Mouse (Mus musculus) embryonic facial prominence, embryonic 12.5 days (tissue): ENCODE measurements around the gene Ampd3. TPM values are rescaled to one million over a fixed set of nuclear protein-coding genes. Genes with fewer than 3 reads are reported as not detected.
A peak's percentile ranks its signal among the peaks of the same experiment; 100 is the strongest.

Experiments
- ATAC-seq: fragments of 200-750 bp; cut with Nextera tagmentation; 2 replicates; pipeline ENCODE4 v1.8.0; 2017; ENCODE audit not compliant: insufficient number of reproducible peaks, insufficient read depth, low FRiP score, low TSS enrichment
- H3K27ac ChIP-seq: fragments of 300-500 bp; sonication (generic); 2 replicates; pipeline ENCODE4 v1.5.1; 2016; ENCODE audit warnings: mild to moderate bottlenecking
- H3K27me3 ChIP-seq: fragments of 300-500 bp; sonication (generic); 2 replicates; pipeline ENCODE4 v1.6.1; 2016; ENCODE audit warnings: mild to moderate bottlenecking, moderate library complexity
- H3K36me3 ChIP-seq: fragments of 300-500 bp; sonication (generic); 2 replicates; pipeline ENCODE4 v1.6.1; 2016; ENCODE audit warnings: mild to moderate bottlenecking
- H3K4me1 ChIP-seq: fragments of 300-500 bp; sonication (generic); 2 replicates; pipeline ENCODE4 v1.6.1; 2016
- H3K4me2 ChIP-seq: fragments of 300-500 bp; sonication (generic); replicated peaks from 2 replicates; pipeline ENCODE4 v1.6.1; 2016; ENCODE audit warnings: mild to moderate bottlenecking, moderate library complexity
- H3K4me3 ChIP-seq: fragments of 300-500 bp; sonication (generic); 2 replicates; pipeline ENCODE4 v1.5.1; 2016; ENCODE audit warnings: mild to moderate bottlenecking
- H3K9ac ChIP-seq: fragments of 300-500 bp; sonication (generic); 2 replicates; pipeline ENCODE4 v1.6.1; 2016; ENCODE audit warnings: mild to moderate bottlenecking, moderate library complexity
- H3K9me3 ChIP-seq: fragments of 300-500 bp; sonication (generic); 2 replicates; pipeline ENCODE4 v1.6.1; 2016; ENCODE audit warnings: mild to moderate bottlenecking, moderate library complexity
- WGBS: fragments of 180-500 bp; shearing (Covaris S2); methylation state at CpG from one replicate; pipeline ENCODE4 v1.1.7; 2016; 5-methylcytosine and 5-hydroxymethylcytosine counted together
- polyA plus RNA-seq: library from polyadenylated mRNA; unstranded; fragments of >200 nt; fragmentation: Nextera tagmentation; extraction: Ambion mirVana; gene quantifications from 2 replicates; pipeline ENCODE4 v1.2.1, GENCODE M21; 2016

The Ampd3 gene
- polyA plus RNA-seq, result 1.9 and 3.2 TPM in 2 replicates

- no peak for ATAC-seq
- H3K36me3 ChIP-seq, result no peaks in the 10 kb centered on the region
- peak within 1 kb of the TSS; percentile 98 for H3K4me2 ChIP-seq
- WGBS, result 17% methylated on average over 11 of the region's 16 CpGs
- H3K4me3 ChIP-seq, result peak within 1 kb of the TSS; percentile 54
- H3K4me1 ChIP-seq, result no peaks in the 10 kb centered on the region; the same call in 1 of the 2 replicates
- no peak within 1 kb of the TSS for H3K27ac ChIP-seq
- peaks cover 23% of the 10 kb centered on the region for H3K27me3 ChIP-seq
- H3K9ac ChIP-seq, result peak within 1 kb of the TSS; percentile 63
- no peaks in the 10 kb centered on the region for H3K9me3 ChIP-seq
Measured at GRCm38 (mm10) chr7:110768001-110768400, at the start of gene Ampd3. TSS of gene Ampd3 (plus strand) at chr7:110768206.

- Histone ChIP-seq H3K9ac (no peak overlapping the region), H3K9me3 (no peaks in the 10 kb centered on the region), H3K4me1 (no peaks in the 10 kb centered on the region), H3K4me2 (no peak overlapping the region), H3K27ac (no peak overlapping the region), H3K36me3 (no peaks in the 10 kb centered on the region), H3K4me3 (no peak overlapping the region), H3K27me3 (no peaks in the 10 kb centered on the region)
- 73% methylated on average over 6 of the region's 6 CpGs for WGBS
- no peak for ATAC-seq
Measured at GRCm38 (mm10) chr7:110718505-110718904, 49.5 kb upstream of the Ampd3 start.

GRCm38 (mm10) chr7:110719857-110720256, 48.1 kb upstream of the Ampd3 start:
- H3K9ac ChIP-seq, result no peak overlapping the region
- no peak overlapping the region for H3K4me3 ChIP-seq
- H3K27ac ChIP-seq, result no peak overlapping the region
- 79% methylated on average over 4 of the region's 4 CpGs for WGBS
- no peaks in the 10 kb centered on the region for H3K4me1 ChIP-seq
- no peaks in the 10 kb centered on the region for H3K36me3 ChIP-seq
- H3K27me3 ChIP-seq, result no peaks in the 10 kb centered on the region
- ATAC-seq, result no peak
- no peak overlapping the region for H3K4me2 ChIP-seq
- H3K9me3 ChIP-seq, result no peaks in the 10 kb centered on the region

GRCm38 (mm10) chr7:110722183-110722582, 45.8 kb upstream of the Ampd3 start:
- no peak overlapping the region for H3K4me2 ChIP-seq
- no peak overlapping the region for H3K9ac ChIP-seq
- H3K27ac ChIP-seq, result no peak overlapping the region
- WGBS, result 95% methylated on average over 4 of the region's 4 CpGs
- no peaks in the 10 kb centered on the region for H3K9me3 ChIP-seq
- no peaks in the 10 kb centered on the region for H3K27me3 ChIP-seq
- H3K4me3 ChIP-seq, result no peak overlapping the region
- H3K4me1 ChIP-seq, result no peaks in the 10 kb centered on the region
- H3K36me3 ChIP-seq, result no peaks in the 10 kb centered on the region
- no peak for ATAC-seq

- H3K9ac ChIP-seq, result no peak overlapping the region
- no peak overlapping the region for H3K4me2 ChIP-seq
- no peak overlapping the region for H3K4me3 ChIP-seq
- WGBS, result 33% methylated on average over 2 of the region's 2 CpGs
- no peaks in the 10 kb centered on the region for H3K9me3 ChIP-seq
- peaks cover 8% of the 10 kb centered on the region for H3K4me1 ChIP-seq
- H3K36me3 ChIP-seq, result no peaks in the 10 kb centered on the region
- ATAC-seq, result no peak; the same call in 1 of the 2 replicates
- H3K27ac ChIP-seq, result no peak overlapping the region
- no peaks in the 10 kb centered on the region for H3K27me3 ChIP-seq
Measured at GRCm38 (mm10) chr7:110727049-110727448, 41.0 kb upstream of the Ampd3 start.

- Histone ChIP-seq H3K9me3 (no peaks in the 10 kb centered on the region), H3K4me2 (no peak overlapping the region), H3K4me1 (peaks cover 8% of the 10 kb centered on the region), H3K9ac (no peak overlapping the region), H3K27me3 (no peaks in the 10 kb centered on the region), H3K36me3 (no peaks in the 10 kb centered on the region), H3K27ac (no peak overlapping the region), H3K4me3 (no peak overlapping the region)
- ATAC-seq, result no peak
- 48% methylated on average over 3 of the region's 3 CpGs for WGBS
Measured at GRCm38 (mm10) chr7:110728876-110729275, 39.1 kb upstream of the Ampd3 start.

GRCm38 (mm10) chr7:110729295-110729694, 38.7 kb upstream of the Ampd3 start:
- H3K4me2 ChIP-seq, result no peak overlapping the region
- WGBS, result 74% methylated on average over 6 of the region's 6 CpGs
- ATAC-seq, result no peak
- no peak overlapping the region for H3K9ac ChIP-seq
- no peaks in the 10 kb centered on the region for H3K9me3 ChIP-seq
- peaks cover 8% of the 10 kb centered on the region for H3K4me1 ChIP-seq
- H3K27ac ChIP-seq, result no peak overlapping the region
- no peaks in the 10 kb centered on the region for H3K36me3 ChIP-seq
- no peaks in the 10 kb centered on the region for H3K27me3 ChIP-seq
- H3K4me3 ChIP-seq, result no peak overlapping the region

- Histone ChIP-seq H3K27me3 (no peaks in the 10 kb centered on the region), H3K9ac (no peak overlapping the region), H3K9me3 (no peaks in the 10 kb centered on the region), H3K4me2 (no peak overlapping the region), H3K27ac (0 out of 2 replicates have a peak overlapping the region, but pooled peaks have one; percentile 23), H3K4me3 (no peak overlapping the region), H3K4me1 (peaks cover 8% of the 10 kb centered on the region), H3K36me3 (no peaks in the 10 kb centered on the region)
- no peak for ATAC-seq
- 54% methylated on average over 6 of the region's 6 CpGs for WGBS
Measured at GRCm38 (mm10) chr7:110731091-110731967, 36.7 kb upstream of the Ampd3 start.

- no peaks in the 10 kb centered on the region for H3K27me3 ChIP-seq
- no peak for ATAC-seq
- H3K9me3 ChIP-seq, result no peaks in the 10 kb centered on the region
- no peak overlapping the region for H3K4me2 ChIP-seq
- H3K36me3 ChIP-seq, result no peaks in the 10 kb centered on the region
- WGBS, result 81% methylated on average over 12 of the region's 12 CpGs
- H3K4me3 ChIP-seq, result no peak overlapping the region
- peaks cover 8% of the 10 kb centered on the region for H3K4me1 ChIP-seq
- no peak overlapping the region for H3K9ac ChIP-seq
- H3K27ac ChIP-seq, result no peak overlapping the region
Measured at GRCm38 (mm10) chr7:110732001-110732632, 35.9 kb upstream of the Ampd3 start.

GRCm38 (mm10) chr7:110736914-110737313, 31.1 kb upstream of the Ampd3 start:
- H3K9ac ChIP-seq, result no peak overlapping the region
- H3K9me3 ChIP-seq, result no peaks in the 10 kb centered on the region
- H3K27ac ChIP-seq, result no peak overlapping the region
- no peak overlapping the region for H3K4me3 ChIP-seq
- H3K4me1 ChIP-seq, result peaks cover 8% of the 10 kb centered on the region; the same call in 1 of the 2 replicates
- H3K27me3 ChIP-seq, result no peaks in the 10 kb centered on the region
- no peaks in the 10 kb centered on the region for H3K36me3 ChIP-seq
- H3K4me2 ChIP-seq, result no peak overlapping the region
- WGBS, result 52% methylated on average over 2 of the region's 2 CpGs
- no peak for ATAC-seq

- Histone ChIP-seq H3K36me3 (no peaks in the 10 kb centered on the region), H3K4me3 (no peak overlapping the region), H3K4me1 (peaks cover 8% of the 10 kb centered on the region; the same call in 1 of the 2 replicates), H3K9ac (no peak overlapping the region), H3K27me3 (no peaks in the 10 kb centered on the region), H3K4me2 (no peak overlapping the region), H3K27ac (no peak overlapping the region), H3K9me3 (no peaks in the 10 kb centered on the region)
- WGBS, result 22% methylated on average over 5 of the region's 5 CpGs
- ATAC-seq, result no peak
Measured at GRCm38 (mm10) chr7:110739764-110740163, 28.2 kb upstream of the Ampd3 start.

- H3K9me3 ChIP-seq, result no peaks in the 10 kb centered on the region
- no peaks in the 10 kb centered on the region for H3K36me3 ChIP-seq
- H3K4me2 ChIP-seq, result no peak overlapping the region
- H3K9ac ChIP-seq, result no peak overlapping the region
- 22% methylated on average over 2 of the region's 2 CpGs for WGBS
- no peak overlapping the region for H3K27ac ChIP-seq
- H3K4me3 ChIP-seq, result no peak overlapping the region
- H3K27me3 ChIP-seq, result no peaks in the 10 kb centered on the region
- H3K4me1 ChIP-seq, result peaks cover 8% of the 10 kb centered on the region; the same call in 1 of the 2 replicates
- no peak for ATAC-seq
Measured at GRCm38 (mm10) chr7:110740188-110740587, 27.8 kb upstream of the Ampd3 start.
